Mouse (Mus musculus): Measurements from ENCODE around the gene Pex14.

- no peak for TF ChIP-seq POLR2A (IDR thresholded peaks at IDR 0.05; ENCODE audit: low read depth, low read length)
- TF ChIP-seq CTCF (IDR thresholded peaks at IDR 0.05; ENCODE audit: extremely low read depth, insufficient read length, insufficient replicate concordance, low read depth, low read length), result no peak
Observed at GRCm38 (mm10) chr4:148941321-148941720, 158.4 kb downstream of the Pex14 start.
